Mouse (Mus musculus) naive thymus-derived CD4-positive, alpha-beta T cell, adult 2 months (primary cell): ENCODE data around the gene Vps29.

ENCODE experiments used
- DNase-seq: peaks from one replicate; pipeline ENCODE4 v3.0.0-alpha.2; 2011; ENCODE audit warnings: low read depth

The Vps29 gene

DNA sequence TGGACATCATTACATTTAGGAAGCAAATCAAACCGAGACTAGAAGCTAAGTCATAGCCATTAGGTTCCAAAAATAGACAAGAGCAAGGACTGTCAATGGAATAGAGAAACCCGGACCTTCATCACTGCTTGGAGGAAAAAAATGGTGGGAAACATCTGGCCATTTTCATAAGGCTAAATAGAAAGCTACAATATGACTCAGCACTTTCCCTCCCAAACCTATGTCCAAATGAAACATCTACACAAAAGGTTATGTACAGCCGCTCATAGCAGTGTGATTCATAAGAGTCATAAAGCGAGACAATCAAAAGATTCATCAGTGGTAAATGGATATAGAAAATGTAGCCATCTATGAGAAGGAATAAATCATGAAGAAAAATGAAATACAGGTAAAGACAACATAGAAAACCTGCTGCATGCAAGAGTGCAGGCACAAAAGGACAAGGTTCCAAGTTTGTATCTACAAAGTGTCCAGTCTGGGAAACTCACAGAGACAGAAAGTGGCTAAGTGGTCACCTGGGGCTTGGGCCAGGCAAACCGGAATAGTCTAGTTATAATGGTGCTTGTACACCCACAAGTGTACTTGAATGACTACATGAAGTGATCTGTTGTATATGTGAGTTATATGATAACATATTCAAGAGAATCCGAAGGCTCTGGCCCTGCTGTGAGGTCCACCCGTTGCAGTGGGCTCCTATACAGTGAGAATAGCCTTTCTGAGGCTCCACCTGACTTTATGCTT lies 17.4 kb upstream of the Vps29 start:
- no peak for DNase-seq

DNA sequence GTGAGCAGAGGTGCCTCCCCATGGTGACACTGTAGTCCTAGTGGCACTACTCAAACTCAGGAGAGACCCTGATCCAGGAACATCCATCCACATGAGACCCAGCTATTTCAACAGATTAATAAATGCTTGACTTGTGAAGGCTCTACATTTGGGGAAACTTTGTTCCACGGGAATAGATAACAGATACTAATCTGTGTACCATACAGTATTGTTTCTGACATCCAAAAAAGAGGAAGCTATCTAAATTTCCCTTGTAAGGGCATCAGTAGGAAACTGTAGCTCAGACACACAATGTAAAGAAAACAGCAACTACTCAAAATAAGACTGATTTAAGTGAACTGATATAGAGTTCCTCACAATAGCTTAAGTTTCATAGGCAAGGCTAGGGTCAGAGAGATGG lies 11.3 kb upstream of the Vps29 start:
- DNase-seq, result no peak

DNA sequence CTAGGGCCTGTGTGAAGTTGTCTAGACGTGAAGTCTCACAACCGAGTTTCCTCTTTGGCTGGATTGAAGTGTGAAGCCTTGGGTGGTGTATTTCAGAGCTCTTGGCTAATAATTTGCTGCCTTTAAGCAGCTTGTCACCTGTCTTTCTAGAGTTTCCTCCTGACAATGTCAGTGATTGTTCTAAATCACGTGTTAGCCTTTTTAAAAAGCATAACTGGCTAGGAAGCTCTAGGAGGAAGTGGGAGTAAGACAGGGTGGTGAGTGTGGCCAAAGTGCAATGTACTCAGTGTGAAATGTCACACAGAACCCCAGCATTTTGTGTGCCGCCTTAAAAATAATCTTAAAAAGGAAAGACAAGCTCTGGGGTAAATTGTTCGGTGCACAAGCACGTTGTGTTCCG lies 10.4 kb upstream of the Vps29 start:
- no peak for DNase-seq

DNA sequence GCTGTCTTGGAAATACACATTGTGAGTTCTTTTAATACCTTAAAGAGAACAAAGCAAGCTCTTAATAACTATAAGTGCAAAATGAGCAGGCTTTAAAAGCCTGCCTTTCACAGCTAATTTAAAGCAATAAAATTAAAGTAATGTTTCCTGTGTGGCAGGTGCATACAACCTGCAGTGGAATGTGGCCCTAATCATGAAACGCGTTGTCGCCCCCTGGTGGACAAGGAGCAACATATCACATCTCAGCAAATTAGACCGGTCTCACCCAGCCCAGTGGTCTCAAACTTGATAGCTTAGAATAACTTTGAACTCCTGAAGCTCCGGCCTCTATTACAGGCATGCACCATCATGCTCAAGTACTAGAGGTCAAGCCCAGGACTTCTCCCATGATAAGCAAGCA lies 9.9 kb upstream of the Vps29 start:
- peak; percentile 90 for DNase-seq

DNA sequence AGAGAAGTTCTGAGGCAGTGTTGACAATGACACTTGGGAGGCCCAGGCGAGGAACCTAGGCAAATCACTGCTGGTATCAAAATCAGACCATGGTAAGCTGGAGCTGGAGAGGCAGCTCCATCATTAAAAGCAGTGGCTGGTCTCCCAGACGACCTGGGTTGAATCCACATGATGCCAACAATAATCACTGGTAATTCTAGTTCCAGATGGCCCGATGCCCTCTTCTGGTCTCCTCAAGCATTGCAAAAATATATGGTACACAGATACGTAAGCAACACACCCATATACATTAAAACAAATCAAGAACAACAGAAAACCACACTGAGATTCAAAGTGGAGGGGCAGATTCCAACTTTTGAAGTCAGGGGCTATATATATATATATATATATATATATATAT lies 8.4 kb upstream of the Vps29 start:
- peak; percentile 21 for DNase-seq

DNA sequence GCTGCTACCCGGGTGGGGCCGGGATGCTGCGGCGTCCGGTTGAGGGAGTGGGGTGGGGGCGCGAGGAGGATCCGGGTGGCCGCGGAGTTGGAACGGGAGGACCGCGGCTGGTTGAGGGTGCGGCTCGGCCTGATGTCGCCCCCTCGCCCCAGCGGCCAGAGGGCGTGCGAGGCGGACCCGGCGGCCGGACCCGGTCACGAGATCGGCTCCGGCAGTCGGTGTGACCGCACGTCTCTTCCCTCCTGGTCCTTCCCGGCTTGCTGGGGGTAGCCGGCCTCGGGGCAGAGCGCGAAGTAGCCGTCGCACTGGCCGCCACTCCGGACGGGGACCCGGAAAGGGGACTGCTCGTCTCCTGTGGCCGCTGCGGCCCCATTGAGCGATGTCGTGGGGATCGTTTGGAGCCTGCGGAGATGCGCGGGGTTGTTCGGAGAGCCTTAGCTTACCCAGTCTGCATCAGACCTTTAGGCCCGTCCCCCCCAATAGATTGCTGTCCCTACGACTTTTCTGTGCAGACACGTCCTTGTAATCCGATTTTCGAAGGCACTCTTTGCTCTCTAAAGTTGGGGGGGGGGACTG lies 411 bp downstream of the Vps29 start:
- no peak for DNase-seq

DNA sequence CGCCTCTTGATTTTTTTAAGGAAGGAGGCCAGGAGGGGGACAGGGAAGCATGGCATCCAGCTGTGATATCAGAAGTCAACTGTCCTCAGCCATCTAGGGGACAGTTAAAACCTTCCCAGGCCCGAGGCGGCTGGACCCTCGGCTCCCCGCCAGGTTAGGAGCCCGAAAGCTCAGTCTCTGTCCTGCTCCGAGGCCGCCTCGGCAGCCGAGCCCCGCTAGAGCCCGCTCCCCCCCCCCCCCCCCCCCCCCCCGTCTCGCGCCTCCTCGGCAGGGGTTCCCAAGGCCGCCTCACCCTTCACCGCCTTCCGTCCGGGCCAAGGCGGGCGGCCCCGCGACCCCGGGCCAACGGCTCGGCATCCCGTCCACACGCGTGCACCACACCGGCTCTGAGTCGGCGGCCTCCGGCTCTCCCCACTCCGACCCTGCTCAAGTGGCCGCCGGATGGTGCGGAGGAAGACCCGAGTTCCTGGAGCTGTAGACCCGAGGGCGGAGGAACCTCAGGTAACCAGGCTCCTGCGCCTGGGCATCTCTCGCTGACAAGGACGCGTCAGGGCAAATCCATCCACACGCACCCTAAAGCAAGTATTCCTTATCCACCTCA lies 17.5 kb downstream of the Vps29 start, which contains the start of gene Gpn3:
Gene Gpn3, plus strand, starts transcription at position 286 of the 601 bp plus-strand sequence.
- DNase-seq, result no peak

DNA sequence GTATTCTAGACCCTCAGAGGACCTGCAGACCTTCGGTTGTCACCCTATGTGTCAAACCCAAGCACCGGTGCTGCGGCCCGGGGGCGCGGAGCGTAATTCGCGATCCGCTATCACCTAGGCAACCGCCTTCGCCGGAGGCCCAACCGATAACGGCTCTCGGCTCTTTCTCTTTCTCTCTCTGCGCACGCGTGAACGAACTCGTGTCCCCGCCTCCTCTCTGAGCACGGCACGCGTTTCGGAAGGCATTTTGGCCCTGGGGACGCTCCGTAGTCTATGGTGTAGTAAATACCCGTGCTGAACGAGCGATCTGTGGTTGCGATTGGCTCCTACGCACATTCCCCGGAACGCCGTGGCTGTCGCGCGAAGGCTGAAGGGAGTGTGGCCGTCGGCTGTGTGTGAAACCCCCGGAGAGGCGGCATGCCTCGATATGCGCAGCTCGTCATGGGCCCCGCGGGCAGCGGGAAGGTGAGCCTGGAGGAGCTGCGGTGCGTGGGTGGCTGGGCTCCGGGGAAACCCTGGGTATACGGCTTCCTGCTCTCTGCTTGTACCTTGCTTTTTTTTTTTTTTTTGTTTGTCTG lies 18.1 kb downstream of the Vps29 start, which contains the start of gene Fam216a:
Gene Fam216a, minus strand, starts transcription at position 173 of the 578 bp plus-strand sequence.
- peak; percentile 99 for DNase-seq

DNA sequence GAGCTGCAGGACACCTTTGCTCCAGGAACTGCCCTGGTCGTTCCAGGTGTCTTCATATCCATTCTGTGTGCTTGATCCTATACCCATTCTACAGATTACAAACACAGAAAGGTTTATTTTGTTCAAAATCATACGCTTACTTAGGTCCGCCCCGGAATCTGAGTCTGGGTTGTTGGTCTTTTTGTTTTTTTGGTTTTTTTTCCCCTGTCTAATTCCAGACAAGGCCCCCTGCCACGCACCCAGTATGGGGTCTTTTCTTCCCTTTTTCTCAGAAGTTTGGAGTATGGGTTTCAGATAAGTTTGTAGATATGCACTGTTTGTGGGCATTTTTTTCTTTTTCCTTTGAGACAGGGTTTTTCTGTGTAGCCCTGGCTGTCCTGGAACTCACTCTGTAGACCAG lies 18.7 kb downstream of the Vps29 start:
- no peak for DNase-seq

DNA sequence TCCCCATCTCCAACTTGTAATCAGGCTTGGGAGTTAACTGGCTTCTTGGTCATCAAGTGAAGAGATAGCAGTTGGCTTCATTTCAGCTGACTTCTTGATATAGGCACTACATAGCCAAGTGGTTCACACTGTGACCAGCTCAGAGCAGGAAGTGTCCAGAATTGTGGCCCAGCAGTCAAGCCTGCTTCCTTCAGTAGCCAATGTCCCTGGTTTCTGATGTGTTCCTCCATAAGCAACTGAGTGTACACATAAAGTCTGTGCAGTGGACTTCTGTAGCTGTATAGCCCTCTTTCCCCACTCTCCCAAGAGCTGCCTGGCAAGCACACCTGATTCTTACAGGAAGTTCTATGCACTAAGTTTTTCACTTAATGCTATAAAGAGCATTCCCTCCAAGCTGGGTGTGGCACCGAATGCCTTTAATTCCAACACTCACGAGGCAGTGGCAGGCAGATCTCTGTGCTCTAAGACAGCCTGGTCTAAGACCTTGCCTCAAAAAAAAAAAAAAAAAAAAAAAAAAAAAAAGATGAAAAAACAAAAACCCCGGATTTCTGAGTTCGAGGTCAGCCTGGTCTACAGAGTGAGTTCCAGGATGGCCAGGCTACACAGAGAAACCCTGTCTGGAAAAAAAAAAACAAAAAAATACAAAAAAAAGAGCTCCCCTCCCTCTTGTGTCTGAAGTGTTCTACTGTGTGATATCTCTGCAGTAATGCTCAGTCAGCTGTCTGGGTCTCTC lies 23.1 kb downstream of the Vps29 start:
- no peak for DNase-seq

DNA sequence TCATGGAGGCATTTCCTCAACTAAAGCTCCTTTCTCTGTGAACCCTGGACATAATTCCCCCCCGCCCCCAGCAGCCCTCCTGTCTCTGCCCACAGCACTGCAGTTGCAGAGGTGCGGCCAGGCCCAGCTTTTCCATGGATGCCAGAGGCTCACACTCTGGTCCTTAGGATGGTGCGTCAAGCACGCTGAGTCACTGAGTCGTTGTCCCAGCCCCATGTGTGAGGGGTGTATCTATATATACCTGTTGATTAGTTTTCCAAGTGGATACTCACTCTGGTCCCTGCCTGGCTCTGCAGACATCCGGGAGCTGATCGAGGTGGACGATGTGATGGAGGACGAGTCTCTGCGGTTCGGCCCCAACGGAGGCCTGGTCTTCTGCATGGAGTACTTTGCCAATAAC lies 24.0 kb downstream of the Vps29 start:
- no peak for DNase-seq

DNA sequence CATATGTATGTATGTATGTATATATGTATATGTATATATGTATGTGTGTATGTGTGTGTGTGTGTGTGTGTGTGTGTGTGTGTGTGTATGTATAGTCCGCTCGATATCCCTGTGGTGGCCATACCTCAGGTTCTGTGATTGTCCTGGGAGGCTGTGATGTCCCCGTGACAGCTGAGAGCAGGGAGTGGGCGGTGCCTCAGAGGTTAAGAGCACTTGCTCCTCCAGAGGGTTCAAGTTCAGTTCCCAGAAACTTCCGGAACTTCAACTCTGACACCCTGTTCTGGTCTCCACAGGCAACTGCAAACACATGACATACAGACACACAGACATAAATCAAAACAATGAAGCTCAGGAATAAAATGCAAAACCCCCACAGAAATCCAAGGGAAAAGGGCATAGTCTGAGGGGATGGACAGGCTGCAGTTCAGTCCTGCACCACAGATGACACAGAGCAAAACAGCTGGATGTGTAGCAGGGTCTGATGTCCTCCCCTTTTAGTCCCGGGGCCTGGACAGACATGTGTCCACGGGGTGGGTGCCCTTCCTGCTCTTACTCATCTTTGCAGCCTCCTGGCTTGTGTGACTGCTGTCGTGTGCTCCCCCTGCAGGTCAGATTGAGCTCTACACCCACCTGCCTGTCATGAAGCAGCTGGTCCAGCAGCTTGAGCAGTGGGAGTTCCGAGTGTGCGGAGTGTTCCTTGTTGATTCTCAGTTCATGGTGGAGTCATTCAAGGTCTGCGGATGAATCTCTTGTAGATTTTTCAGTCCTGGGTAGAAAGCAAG lies 25.4 kb downstream of the Vps29 start:
- DNase-seq, result peak; percentile 85

DNA sequence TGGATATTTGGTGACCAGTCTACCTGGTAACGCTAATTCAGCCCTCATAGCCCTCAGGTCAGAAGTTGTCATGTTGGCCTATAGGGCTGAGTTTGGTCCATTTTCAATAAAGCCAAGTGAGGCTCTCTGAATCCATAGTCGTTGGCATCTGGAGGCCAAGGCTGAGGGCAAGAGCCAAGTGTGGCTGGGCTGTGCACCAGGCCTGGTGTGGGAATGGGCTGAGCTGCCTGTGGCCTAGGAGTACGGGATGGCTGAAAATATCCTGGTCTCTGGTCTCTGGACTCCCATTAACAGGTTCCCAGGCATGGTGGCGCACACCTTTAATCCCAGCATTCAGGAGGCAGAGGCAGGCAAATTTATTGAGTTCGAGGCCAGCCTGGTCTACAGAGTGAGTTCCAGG lies 35.8 kb downstream of the Vps29 start:
- DNase-seq, result no peak

DNA sequence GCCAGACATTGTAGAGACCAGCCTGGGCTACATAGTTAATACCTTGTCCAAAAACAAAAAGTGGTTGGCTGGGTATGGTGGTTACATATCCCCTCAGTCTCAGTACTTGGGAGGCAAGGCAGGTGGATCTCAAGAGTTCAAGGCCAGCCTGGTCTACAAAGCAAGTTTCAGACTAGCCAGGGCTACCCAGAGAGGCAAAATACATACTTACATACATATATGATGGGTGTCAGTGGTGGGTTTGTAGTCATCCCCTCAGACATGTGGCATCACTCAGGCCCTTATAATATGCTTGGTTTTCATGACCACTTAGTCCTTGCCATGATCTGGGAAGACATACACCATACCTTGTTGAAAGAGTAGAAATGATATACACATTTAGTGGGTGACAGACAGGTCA lies 36.5 kb downstream of the Vps29 start:
- no peak for DNase-seq

DNA sequence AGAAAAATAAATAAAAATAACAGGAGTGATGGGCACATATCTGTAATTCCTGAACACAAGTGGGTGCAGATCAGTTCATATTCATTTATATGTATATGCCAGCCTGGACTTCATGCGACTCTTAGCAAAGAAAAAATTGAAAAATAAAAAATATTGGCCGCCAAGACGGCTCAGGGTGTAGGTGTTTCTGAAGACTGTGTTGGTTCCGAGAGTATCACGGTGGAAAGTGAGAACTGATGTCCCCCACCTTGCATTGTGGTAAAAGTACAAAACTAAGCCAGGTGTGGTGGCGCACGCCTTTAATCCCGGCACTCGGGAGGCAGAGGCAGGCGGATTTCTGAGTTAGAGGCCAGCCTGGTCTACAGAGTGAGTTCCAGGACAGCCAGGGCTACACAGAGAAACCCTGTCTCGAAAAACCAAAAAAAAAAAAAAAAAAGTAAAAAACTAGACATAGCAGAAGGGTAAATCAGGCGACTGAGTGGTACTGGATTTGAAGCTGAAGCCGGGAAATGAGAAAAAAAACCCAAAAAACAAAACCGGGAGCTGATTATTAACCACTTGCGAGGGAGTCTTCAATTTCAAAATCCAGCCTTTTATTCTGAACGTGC lies 37.1 kb downstream of the Vps29 start:
- DNase-seq, result peak; percentile 39

DNA sequence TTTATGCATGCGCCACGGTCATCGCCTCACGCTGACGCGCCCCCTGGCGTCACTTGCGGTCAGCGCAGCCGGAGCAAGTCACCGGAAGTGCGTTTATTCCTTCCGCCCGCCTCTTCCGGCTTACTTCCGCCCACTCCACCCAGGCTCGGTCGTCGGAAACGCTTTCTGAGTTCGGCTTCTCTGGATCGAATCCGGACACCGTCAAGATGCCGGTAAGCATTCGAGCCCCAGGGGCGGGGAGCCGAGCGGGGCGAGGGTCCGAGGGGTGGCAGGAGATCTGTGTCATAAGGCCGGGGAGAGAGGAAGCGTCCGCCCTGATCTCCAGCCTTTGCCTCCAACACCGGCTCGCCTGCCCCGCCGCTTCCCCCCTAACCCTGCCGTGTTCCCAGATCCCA lies 37.6 kb downstream of the Vps29 start, which contains the start of gene Arpc3:
Gene Arpc3, plus strand, starts transcription at position 93 of the 395 bp plus-strand sequence.
- DNase-seq, result peak; percentile 98

DNA sequence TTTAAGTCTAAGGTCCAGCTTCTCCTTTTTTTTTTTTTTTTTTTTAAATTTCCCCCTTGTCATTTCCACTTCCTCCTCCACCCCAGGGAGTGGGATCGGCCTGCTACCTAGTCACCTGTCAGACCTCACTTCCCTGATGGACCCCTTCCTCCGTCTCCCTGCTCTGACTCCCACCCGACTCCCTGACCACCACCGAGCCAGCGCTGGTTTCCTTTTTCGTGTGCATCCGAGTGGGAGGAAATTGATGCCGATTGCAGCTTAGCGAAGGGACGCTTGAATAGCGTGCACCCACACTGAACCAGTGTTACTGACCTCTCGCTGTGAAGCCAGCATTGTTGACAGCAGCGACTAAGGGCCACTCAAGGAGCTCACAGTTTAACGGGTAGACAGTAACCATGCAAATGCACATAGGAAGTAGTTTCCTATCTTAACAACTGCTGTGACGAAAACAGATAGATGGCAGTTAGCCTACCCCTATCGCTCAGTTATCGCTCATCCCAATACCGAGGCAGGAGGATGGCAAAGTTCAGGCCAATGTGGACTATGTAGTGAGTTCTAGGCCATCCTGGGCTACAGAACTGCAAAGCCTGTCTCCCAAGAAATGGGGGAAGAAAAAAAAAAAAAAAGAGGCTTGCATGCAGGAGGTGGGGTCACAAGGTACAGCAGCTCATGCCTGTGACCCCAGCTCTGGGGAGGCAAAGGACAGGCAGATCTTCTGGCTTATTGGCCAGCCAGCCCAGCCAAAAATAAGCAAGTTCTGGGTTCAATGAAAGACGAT lies 38.2 kb downstream of the Vps29 start:
- peak; percentile 61 for DNase-seq

DNA sequence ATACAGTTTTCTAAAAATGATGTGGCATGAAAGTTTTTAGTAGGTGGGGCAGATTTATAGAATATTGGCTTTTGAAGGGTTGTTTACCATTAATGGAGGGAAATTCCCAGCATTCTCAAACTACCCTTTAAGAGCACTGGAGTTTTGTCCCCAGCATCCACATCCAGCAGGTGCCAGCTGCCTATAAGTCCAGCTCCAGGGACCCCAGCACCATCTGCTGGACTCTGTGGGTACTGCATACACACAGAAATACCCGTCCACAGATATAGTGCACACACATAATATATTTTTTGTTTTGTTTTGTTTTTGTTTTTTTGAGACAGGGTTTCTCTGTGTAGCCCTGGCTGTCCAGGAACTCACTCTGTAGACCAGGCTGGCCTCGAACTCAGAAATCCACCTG lies 39.7 kb downstream of the Vps29 start:
- peak; percentile 90 for DNase-seq

DNA sequence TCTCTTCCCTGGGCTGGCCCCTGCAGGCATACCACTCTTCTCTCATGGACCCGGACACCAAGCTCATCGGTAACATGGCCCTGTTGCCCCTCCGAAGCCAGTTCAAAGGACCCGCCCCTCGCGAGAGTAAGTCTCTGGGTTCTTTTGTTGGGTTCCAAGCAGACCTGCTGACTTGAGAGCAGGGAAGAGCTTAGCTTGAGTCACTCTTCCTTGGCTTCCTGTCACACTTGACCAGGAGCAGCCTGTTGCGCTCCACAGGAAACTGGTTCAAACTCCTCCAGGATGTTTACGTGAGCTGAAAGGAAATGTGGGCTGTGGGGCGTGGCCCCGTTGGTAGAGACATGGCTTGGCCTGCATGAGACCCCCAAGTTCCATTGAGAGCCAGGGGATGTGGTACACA lies 42.6 kb downstream of the Vps29 start:
- DNase-seq, result no peak

DNA sequence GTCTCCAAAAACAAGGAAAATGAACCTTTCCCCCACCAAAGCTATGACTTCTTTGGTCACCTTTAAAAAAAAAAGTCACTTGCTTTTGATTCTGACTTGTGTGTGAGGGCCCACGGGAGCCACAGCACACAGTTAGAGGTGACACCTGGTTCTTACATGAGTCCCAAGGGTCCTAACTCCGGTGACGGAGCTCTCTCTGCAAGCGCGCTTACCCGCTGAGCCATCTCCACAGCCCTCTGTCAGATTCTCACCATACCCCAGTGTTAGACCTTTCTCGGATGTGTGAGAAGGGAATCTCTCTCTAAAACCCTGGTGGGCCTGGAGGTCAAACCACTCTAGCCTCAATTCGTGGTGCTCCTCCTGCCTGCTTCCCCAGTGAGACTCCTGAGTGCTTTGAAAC lies 43.3 kb downstream of the Vps29 start:
- DNase-seq, result no peak
